Mouse (Mus musculus): Measurements from ENCODE around the gene Kat2b. TPM values are rescaled to one million over a fixed set of nuclear protein-coding genes. Genes with fewer than 3 reads are reported as not detected.
"Not testable (repeated sequence)": the region's sequence is repeated elsewhere in the genome, so short reads cannot be mapped to it uniquely, and the experiment has no call there.

Gene Kat2b
- total and polyA plus RNA-seq, 2 experiments, result 15.6 to 57.4 TPM

GRCm38 (mm10) chr17:53718474-53718873 is 151.8 kb downstream of the Kat2b start:
- no peak overlapping the region for H3K4me3 ChIP-seq (ENCODE audit: insufficient read depth, low read depth, low read length)
- H3K27ac ChIP-seq (replicated peaks; ENCODE audit: insufficient read depth, low read depth, low read length), result no peak overlapping the region
- no peak for TF ChIP-seq POLR2A (IDR thresholded peaks at IDR 0.05; ENCODE audit: extremely low read depth, insufficient read depth, low read length)
- no peak for TF ChIP-seq CTCF (IDR thresholded peaks at IDR 0.05; ENCODE audit: low read depth, low read length)
- WGBS, result 57% methylated on average over 1 of the region's 1 CpGs
- H3K4me1 ChIP-seq (ENCODE audit: control insufficient read depth, insufficient read depth, low read length), result no peaks in the 10 kb centered on the region
- H3K79me2 ChIP-seq (ENCODE audit: control insufficient read depth, insufficient read depth, low read length), result no peaks in the 10 kb centered on the region
- DNase-seq (ENCODE audit: extremely low read depth, low read depth, low spot score), result no peak
- H3K36me3 ChIP-seq (ENCODE audit: control insufficient read depth, insufficient read depth, low read length), result no peaks in the 10 kb centered on the region
- no peaks in the 10 kb centered on the region for H3K27me3 ChIP-seq (ENCODE audit: control insufficient read depth, insufficient read depth, low read length)
- no peak overlapping the region for H3K9ac ChIP-seq (ENCODE audit: low read depth, low read length)

- not testable (repeated sequence) for H3K27me3 ChIP-seq (ENCODE audit: control insufficient read depth, insufficient read depth, low read length); H3K4me3 ChIP-seq (ENCODE audit: insufficient read depth, low read depth, low read length); H3K79me2 ChIP-seq (ENCODE audit: control insufficient read depth, insufficient read depth, low read length); H3K9ac ChIP-seq (ENCODE audit: low read depth, low read length); H3K4me1 ChIP-seq (ENCODE audit: control insufficient read depth, insufficient read depth, low read length); H3K27ac ChIP-seq (replicated peaks; ENCODE audit: insufficient read depth, low read depth, low read length); DNase-seq (ENCODE audit: extremely low read depth, low read depth, low spot score); H3K36me3 ChIP-seq (ENCODE audit: control insufficient read depth, insufficient read depth, low read length)
- 87% methylated on average over 3 of the region's 3 CpGs for WGBS
Measured at GRCm38 (mm10) chr17:53718916-53719315, 152.3 kb downstream of the Kat2b start.

Other genes starting within 250 kb of the Kat2b start
- gene Efhb, start 103.5 kb upstream of the Kat2b start, total RNA-seq (2014; rRNA removed), result 0.07 TPM in 1 of 2 replicates, not detected in the other
- gene Efhb, start 103.5 kb upstream of the Kat2b start, polyA plus RNA-seq (2012; rRNA removed), result not detected in 2 replicates
- 44.8 and 53.7 TPM in 2 replicates for gene Rab5a, start 87.6 kb upstream of the Kat2b start, total RNA-seq (2014; rRNA removed)
- 6.0 and 7.5 TPM in 2 replicates for gene Rab5a, start 87.6 kb upstream of the Kat2b start, polyA plus RNA-seq (2012; rRNA removed)
- 0.09 TPM in 1 of 2 replicates, not detected in the other for gene Pp2d1, start 27.4 kb upstream of the Kat2b start, total RNA-seq (2014; rRNA removed)
- not detected in 2 replicates for gene Pp2d1, start 27.4 kb upstream of the Kat2b start, polyA plus RNA-seq (2012; rRNA removed)
- 0.18 and 0.20 TPM in 2 replicates for gene Sgo1, start 122.5 kb downstream of the Kat2b start, total RNA-seq (2014; rRNA removed)
- gene Sgo1, start 122.5 kb downstream of the Kat2b start, polyA plus RNA-seq (2012; rRNA removed), result not detected in 2 replicates